Mouse (Mus musculus) intestine, embryonic 14.5 days (tissue): ENCODE measurements around the gene Sgcd. TPM values are rescaled to one million over a fixed set of nuclear protein-coding genes. Genes with fewer than 3 reads are reported as not detected.

ENCODE experiments used
- ATAC-seq: fragments of 200-750 bp; cut with Nextera tagmentation; replicated peaks from 2 replicates; pipeline ENCODE4 v1.8.0; 2017; ENCODE audit warnings: low read depth, moderate number of reproducible peaks, moderate TSS enrichment, moderate library complexity; ENCODE audit not compliant: low FRiP score, low TSS enrichment
- DNase-seq: peaks from one replicate; pipeline ENCODE4 v3.0.0-alpha.2; 2018; ENCODE audit warnings: low spot score
- H3K27ac ChIP-seq: fragments of 300-500 bp; sonication (generic); 2 replicates; pipeline ENCODE4 v1.5.1; 2014; ENCODE audit warnings: low read depth, mild to moderate bottlenecking, control low read depth
- H3K27me3 ChIP-seq: fragments of 300-500 bp; sonication (generic); replicated peaks from 2 replicates; pipeline ENCODE4 v1.6.1; 2014; ENCODE audit warnings: low read length, control low read depth; ENCODE audit not compliant: control insufficient read depth, insufficient read depth
- H3K36me3 ChIP-seq: fragments of 300-500 bp; sonication (generic); 2 replicates; pipeline ENCODE4 v1.6.1; 2014; ENCODE audit warnings: low read length, control low read depth; ENCODE audit not compliant: control insufficient read depth, insufficient read depth
- H3K4me1 ChIP-seq: fragments of 300-500 bp; sonication (generic); replicated peaks from 2 replicates; pipeline ENCODE4 v1.6.1; 2014; ENCODE audit warnings: low read length, control low read depth, mixed read lengths; ENCODE audit not compliant: control insufficient read depth, insufficient read depth
- H3K4me2 ChIP-seq: fragments of 300-500 bp; sonication (generic); 2 replicates; pipeline ENCODE4 v1.6.1; 2014; ENCODE audit warnings: low read length
- H3K4me3 ChIP-seq: fragments of 300-500 bp; sonication (generic); 2 replicates; pipeline ENCODE4 v1.5.1; 2014; ENCODE audit warnings: low read depth, low read length, control low read depth, mixed read lengths
- H3K9ac ChIP-seq: fragments of 300-500 bp; sonication (generic); 2 replicates; pipeline ENCODE4 v1.6.1; 2014; ENCODE audit warnings: mild to moderate bottlenecking, low read length
- H3K9me3 ChIP-seq: fragments of 300-500 bp; sonication (generic); 2 replicates; pipeline ENCODE4 v1.6.1; 2016; ENCODE audit warnings: low read length, control low read depth; ENCODE audit not compliant: control insufficient read depth
- WGBS: fragments of 180-500 bp; shearing (Covaris S2); extraction: QIAGEN DNeasy Blood & Tissue Kit; methylation state at CpG from one replicate; pipeline ENCODE4 v1.1.7; 2014; 5-methylcytosine and 5-hydroxymethylcytosine counted together
- polyA plus RNA-seq: library from polyadenylated mRNA; unstranded; fragments of >200 nt; fragmentation: Nextera tagmentation; extraction: Ambion mirVana; gene quantifications from 2 replicates; pipeline ENCODE4 v1.2.1, GENCODE M21; 2014

The Sgcd gene
- polyA plus RNA-seq, 1 experiment from 2014 or later = 4.3 TPM

DNA sequence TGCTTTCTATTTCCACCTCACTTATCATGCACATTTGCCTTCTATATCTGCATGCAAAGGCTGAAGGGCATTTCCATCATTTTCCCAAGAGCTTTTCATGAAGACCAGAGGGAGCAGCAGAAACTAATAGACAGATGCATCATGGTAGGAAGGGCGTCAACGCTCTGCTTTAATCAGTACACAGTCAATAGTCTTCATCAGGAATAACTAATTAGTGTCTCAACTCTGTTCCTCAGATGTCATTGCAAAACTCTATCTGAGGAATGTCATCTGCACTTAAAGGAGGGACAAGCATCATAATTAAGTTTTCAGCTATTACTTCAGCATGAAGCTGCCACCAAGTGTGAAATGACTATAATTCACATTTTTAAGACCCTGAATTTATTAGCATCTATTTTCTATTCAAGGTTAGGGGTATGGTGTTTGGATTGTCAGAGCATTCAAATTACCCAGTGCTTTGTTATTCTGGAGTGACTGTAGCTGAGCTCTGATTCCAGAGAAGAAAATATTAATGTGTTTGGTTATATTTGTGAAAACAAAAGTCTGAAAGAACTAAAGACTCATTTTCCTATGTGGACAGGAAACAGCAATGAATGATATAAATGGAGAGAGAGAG is 918.9 kb downstream of the Sgcd start:
- 94% methylated on average over 2 of the region's 2 CpGs for WGBS
- ATAC-seq (no peak), DNase-seq (no peak)
- H3K4me2 ChIP-seq = no peak overlapping the region
- H3K9ac ChIP-seq = no peak overlapping the region
- no peaks in the 10 kb centered on the region for H3K4me1 ChIP-seq
- no peaks in the 10 kb centered on the region for H3K9me3 ChIP-seq
- no peak overlapping the region for H3K4me3 ChIP-seq
- no peaks in the 10 kb centered on the region for H3K36me3 ChIP-seq
- H3K27me3 ChIP-seq = no peaks in the 10 kb centered on the region
- no peak overlapping the region for H3K27ac ChIP-seq

DNA sequence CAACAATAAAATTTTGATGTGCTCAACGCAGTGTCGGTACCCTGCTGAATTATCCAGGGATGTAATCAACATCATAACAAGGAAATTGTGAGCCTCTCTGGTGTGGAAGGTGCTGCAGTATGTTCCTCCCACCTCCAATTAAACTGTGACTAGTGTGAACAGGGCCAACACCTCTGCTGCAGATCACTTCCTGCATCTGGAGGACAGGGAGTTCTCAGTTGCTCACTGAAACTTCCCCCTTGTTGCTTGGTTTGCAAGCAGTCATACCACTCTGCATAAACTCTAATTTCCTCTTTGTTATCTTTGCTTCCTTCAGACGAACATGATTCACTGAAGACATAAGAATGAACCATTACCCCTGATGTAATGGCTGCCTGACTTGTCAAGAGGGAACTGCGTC is 925.1 kb downstream of the Sgcd start:
- Histone ChIP-seq H3K9ac (no peak overlapping the region), H3K4me2 (no peak overlapping the region), H3K4me1 (no peaks in the 10 kb centered on the region), H3K27ac (no peak overlapping the region), H3K9me3 (no peaks in the 10 kb centered on the region), H3K4me3 (no peak overlapping the region), H3K27me3 (no peaks in the 10 kb centered on the region), H3K36me3 (no peaks in the 10 kb centered on the region)
- ATAC-seq (no peak), DNase-seq (no peak)
- WGBS = 67% methylated on average over 4 of the region's 4 CpGs

DNA sequence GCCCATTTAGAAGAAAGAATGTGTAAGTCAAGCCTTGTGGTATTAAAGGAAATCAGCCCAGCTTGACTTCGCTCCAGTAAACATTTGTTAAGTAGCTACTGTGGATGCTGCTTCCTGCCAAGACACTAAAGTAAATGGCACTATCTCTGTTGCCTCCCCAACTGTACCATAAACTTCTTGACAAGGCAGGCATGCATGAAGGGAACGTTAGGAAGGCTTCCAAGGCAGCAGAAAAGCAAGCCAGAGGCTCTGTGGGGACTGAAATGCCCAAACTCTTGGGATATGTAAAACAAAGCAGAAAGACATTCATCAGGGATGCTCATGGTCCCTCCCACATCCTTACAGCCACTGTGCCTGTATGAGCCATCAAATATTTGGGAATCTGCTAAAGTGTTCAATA is 938.4 kb downstream of the Sgcd start:
- no peak overlapping the region for H3K4me2 ChIP-seq
- H3K4me1 ChIP-seq = no peaks in the 10 kb centered on the region
- DNase-seq = no peak
- H3K4me3 ChIP-seq = no peak overlapping the region
- H3K27me3 ChIP-seq = no peaks in the 10 kb centered on the region
- H3K27ac ChIP-seq = no peak overlapping the region
- 56% methylated on average over 2 of the region's 2 CpGs for WGBS
- no peaks in the 10 kb centered on the region for H3K36me3 ChIP-seq
- ATAC-seq = no peak
- no peak overlapping the region for H3K9ac ChIP-seq
- H3K9me3 ChIP-seq = no peaks in the 10 kb centered on the region

DNA sequence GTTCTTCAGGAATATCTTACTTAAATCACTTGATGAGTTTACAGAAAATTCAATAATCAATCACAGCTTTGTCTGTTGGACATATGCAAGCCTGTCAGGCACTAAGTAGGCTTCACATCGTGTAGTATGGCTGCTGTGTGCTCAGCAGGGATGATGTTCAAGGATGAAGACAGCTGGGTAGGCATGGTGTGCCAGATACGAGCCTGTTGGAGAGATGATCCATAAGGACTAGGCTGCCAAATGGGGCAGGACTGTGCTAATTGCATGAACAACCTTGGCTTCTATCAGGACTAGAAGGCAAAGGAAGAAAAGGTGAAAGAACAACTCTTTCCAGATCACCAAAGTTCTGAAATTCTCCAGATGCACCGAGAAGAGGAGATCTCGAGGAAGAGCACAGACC is 939.0 kb downstream of the Sgcd start:
- H3K27me3 ChIP-seq = no peaks in the 10 kb centered on the region
- H3K4me1 ChIP-seq = no peaks in the 10 kb centered on the region
- H3K4me3 ChIP-seq = no peak overlapping the region
- H3K4me2 ChIP-seq = no peak overlapping the region
- H3K36me3 ChIP-seq = no peaks in the 10 kb centered on the region
- ATAC-seq (no peak), DNase-seq (no peak)
- no peaks in the 10 kb centered on the region for H3K9me3 ChIP-seq
- no peak overlapping the region for H3K9ac ChIP-seq
- no peak overlapping the region for H3K27ac ChIP-seq
- WGBS = 82% methylated on average over 4 of the region's 4 CpGs

DNA sequence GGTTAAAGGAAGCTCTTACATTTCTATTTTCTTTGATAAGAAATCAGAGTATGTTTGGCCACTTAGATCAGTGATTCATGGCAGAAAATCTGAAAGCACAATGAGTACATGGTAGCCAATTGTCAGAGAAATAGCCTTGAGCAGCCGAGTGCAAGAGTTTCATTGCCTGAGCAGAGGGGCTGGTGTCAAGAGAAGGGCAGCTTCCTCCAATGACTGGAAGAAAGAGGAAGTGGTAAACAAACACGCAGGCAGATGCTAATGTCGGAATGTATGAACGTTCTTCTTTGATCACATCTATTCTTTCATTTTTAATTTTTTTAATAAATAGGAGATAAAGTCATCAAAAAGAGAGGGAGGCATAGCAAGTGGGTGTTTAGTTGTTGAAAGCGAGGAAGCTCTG is 956.5 kb downstream of the Sgcd start:
- no peak overlapping the region for H3K4me3 ChIP-seq
- ATAC-seq (no peak), DNase-seq (no peak)
- no peaks in the 10 kb centered on the region for H3K4me1 ChIP-seq
- H3K27me3 ChIP-seq = no peaks in the 10 kb centered on the region
- H3K9ac ChIP-seq = no peak overlapping the region
- H3K36me3 ChIP-seq = no peaks in the 10 kb centered on the region
- H3K9me3 ChIP-seq = no peaks in the 10 kb centered on the region
- H3K27ac ChIP-seq = no peak overlapping the region
- no peak overlapping the region for H3K4me2 ChIP-seq
- 80% methylated on average over 5 of the region's 5 CpGs for WGBS

DNA sequence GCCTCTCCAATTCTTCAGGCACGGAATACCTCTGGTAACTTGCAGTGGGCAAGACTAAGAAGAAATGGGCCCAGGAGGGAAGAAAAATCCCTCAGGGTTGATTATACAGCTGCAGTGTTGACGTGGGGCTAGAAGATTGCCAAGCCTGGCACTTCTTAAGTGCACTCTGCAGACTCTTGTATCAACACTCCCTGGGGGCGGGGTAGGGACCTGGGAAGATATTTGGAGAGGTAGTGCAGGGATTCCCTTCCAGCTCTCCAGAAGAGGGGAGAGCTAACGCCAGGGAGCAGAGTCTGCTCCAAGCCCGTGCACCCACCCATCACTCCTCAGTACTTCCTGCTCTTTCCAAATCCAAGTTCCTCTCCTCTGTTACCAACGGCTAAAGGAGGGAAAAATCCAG is 967.9 kb downstream of the Sgcd start:
- Histone ChIP-seq H3K4me3 (no peak overlapping the region), H3K27me3 (no peaks in the 10 kb centered on the region), H3K9me3 (no peaks in the 10 kb centered on the region), H3K9ac (no peak overlapping the region), H3K4me2 (no peak overlapping the region), H3K36me3 (no peaks in the 10 kb centered on the region), H3K27ac (no peak overlapping the region), H3K4me1 (no peaks in the 10 kb centered on the region)
- WGBS = 37% methylated on average over 6 of the region's 6 CpGs
- DNase-seq = no peak
- ATAC-seq = no peak

DNA sequence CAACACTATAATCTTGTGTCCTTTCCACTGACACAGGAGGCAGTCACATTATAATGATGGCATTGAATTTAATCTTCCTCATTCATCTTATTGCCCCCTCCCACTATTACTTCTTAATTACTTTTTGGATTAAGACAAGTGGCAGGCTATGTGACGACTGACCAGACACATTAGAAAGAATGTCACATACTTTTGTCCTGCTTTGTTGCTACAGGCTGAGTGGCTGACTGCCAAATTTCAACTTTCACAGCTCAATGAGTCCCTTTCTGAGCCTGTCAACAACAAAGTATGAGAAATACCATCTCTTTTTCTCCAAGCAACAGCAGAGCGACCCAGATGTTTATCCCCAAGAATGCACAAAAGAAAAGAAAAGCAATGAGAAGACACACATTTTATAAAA is 970.6 kb downstream of the Sgcd start:
- Histone ChIP-seq H3K4me2 (no peak overlapping the region), H3K27me3 (no peaks in the 10 kb centered on the region), H3K4me1 (no peaks in the 10 kb centered on the region), H3K4me3 (no peak overlapping the region), H3K27ac (no peak overlapping the region), H3K9ac (no peak overlapping the region), H3K36me3 (no peaks in the 10 kb centered on the region), H3K9me3 (no peaks in the 10 kb centered on the region)
- WGBS = 54% methylated on average over 2 of the region's 2 CpGs
- ATAC-seq (no peak), DNase-seq (no peak)

DNA sequence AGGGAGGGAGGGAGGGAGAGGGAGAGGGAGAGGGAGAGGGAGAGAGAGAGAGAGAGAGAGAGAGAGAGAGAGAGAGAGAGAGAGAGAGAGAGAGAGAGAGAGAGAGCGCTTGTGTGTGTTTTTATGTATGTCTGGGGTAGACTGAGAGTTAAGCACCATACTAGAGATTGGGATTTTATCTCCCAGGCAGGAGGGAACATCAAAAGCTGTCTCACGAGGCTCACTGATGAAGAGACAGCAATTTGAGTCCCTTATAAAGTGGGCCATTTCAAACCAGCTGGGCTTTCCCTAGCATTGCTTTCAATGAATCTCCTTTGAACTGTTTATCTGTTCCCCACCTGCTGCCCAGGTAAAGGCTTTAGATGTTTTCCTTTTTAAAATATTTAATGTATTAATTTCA is 973.1 kb downstream of the Sgcd start:
- WGBS = 66% methylated on average over 2 of the region's 2 CpGs

DNA sequence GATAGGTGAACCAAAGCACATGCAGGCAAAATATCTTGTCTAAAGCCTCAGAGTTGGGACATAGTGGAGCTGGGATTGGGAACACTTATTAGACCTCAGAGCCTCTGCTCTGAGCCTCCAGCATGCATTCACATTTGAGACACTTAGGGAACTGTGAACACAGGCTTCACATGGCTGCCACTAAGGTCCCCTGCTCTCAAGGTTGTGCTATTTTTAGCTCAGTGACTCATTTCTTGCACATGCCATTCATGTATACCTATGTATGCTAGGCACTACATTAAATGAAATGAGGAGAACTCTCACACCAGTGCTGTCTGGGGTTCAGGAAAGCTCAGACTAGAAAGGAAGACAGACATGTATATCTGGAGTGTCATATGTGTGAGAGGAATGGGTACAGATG is 974.5 kb downstream of the Sgcd start:
- H3K9ac ChIP-seq = no peak overlapping the region
- no peak for DNase-seq
- H3K36me3 ChIP-seq = no peaks in the 10 kb centered on the region
- ATAC-seq = no peak
- H3K4me3 ChIP-seq = no peak overlapping the region
- H3K4me2 ChIP-seq = no peak overlapping the region
- H3K27ac ChIP-seq = no peak overlapping the region
- no peaks in the 10 kb centered on the region for H3K27me3 ChIP-seq
- H3K9me3 ChIP-seq = no peaks in the 10 kb centered on the region
- H3K4me1 ChIP-seq = no peaks in the 10 kb centered on the region

More for the DNA sequence above, 973.1 kb downstream of the Sgcd start:
- no peak overlapping the region for H3K27ac ChIP-seq
- H3K4me2 ChIP-seq = no peak overlapping the region
- no peaks in the 10 kb centered on the region for H3K27me3 ChIP-seq
- no peak for DNase-seq
- no peak overlapping the region for H3K4me3 ChIP-seq
- no peaks in the 10 kb centered on the region for H3K9me3 ChIP-seq
- no peaks in the 10 kb centered on the region for H3K4me1 ChIP-seq
- no peaks in the 10 kb centered on the region for H3K36me3 ChIP-seq
- no peak overlapping the region for H3K9ac ChIP-seq
- ATAC-seq = no peak
